Mouse (Mus musculus) megakaryocyte-erythroid progenitor cell, adult 5-6 weeks (primary cell): ENCODE data around the gene Ddx52. TPM values are rescaled to one million over a fixed set of nuclear protein-coding genes. Genes with fewer than 3 reads are reported as not detected.

ENCODE experiments used
- ATAC-seq: replicated peaks from 2 replicates; pipeline ENCODE4 v1.8.0; 2016; ENCODE audit warnings: mild to moderate bottlenecking, inconsistent platforms; ENCODE audit not compliant: severe bottlenecking, poor library complexity, low FRiP score, low TSS enrichment
- total RNA-seq, 2 experiments: library from RNA; stranded (forward) in 1 of 2; stranded (reverse) in 1 of 2; fragments of 200-1000, 215-1000 nt in 1 of 2; fragments of >200 nt in 1 of 2; fragmentation: Nextera tagmentation in 1 of 2; gene quantifications; 2 replicates each; pipeline ENCODE4 v1.2.3; 2014 to 2017

The Ddx52 gene
- total RNA-seq, 2 experiments from 2014 or later = 29.1 to 58.8 TPM

DNA sequence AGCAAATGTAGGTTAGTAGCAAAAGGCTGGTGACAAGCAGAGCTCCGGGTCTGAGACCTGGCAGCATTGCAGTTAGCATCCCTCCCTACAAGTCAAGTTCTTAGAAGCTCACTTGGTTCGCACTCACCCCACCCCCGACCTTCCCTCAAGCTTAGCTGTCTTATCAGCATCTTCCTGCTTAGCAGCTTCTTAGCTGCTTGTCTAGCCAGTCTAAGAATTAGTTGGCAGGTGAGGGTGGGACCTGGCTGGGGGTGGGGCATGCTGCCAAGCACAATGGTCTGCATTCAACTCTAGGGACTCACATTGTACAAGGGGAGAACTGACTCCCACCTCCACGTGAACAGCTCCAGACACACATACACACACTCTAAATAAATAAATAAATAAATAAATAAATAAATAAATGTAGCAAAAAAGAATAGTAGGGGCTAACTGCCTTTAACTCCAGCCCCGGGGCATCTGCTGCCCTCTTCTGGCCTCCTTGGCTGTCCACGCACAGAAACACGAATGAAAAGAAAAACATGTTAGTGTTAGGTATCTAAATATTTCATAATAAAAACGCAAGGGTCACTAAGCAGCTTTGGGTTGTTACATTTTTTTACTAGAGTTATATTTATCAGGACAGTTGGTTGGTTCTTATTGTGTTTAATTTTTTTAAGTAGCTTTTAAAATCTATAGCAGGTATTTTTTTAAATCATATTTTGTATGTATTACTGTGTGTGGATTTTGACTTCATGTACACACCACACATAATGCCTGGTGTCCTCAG, 25.8 kb downstream of the Ddx52 start:
- peak; percentile 69 for ATAC-seq

DNA sequence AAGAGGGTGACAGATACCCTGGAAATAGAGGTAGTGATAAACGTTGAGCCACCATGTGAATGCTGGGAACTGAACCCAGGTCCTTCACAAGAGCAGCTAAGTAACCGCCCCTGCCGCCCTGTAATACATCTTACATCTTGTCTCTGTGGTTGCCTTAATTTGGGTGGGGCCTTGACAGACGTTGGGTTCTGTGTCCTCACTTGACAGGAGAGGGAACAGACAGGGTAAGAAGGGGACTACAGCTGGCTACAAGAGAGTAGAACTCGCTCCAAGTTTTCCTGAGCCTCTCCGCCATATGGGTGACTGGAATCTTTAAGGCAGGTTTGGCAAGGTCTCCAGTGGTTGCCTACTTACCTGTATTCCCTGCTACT, 26.3 kb downstream of the Ddx52 start:
- 0 out of 2 replicates have a peak, but pooled peaks have one; percentile 39 for ATAC-seq

DNA sequence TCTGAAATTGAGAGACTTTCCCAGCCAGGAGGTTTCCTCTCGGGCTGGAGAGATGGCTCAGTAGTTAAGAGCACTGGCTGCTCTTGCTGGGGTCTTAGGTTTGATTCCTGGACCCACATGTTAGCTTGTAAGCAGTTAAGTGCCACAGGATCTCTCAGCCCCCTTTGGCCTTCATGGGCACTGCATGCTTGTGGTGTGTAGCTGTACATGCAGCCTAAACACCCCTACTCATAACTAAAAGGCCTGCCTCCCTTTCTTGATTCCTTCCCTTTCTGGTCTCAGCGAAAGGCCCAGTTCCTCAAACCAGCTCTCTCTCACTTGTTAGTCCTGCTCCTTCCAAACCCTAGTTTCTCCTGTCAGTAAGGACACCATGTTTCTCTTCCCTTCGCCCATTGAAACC, 27.2 kb downstream of the Ddx52 start:
- no peak for ATAC-seq

GRCm38 (mm10) chr11:83974561-83975346, 32.9 kb downstream of the Ddx52 start:
- no peak for ATAC-seq

GRCm38 (mm10) chr11:83975488-83975887, 33.6 kb downstream of the Ddx52 start:
- peak; percentile 81 for ATAC-seq

- no peak for ATAC-seq
Observed at GRCm38 (mm10) chr11:83976236-83976977, 34.5 kb downstream of the Ddx52 start.

DNA sequence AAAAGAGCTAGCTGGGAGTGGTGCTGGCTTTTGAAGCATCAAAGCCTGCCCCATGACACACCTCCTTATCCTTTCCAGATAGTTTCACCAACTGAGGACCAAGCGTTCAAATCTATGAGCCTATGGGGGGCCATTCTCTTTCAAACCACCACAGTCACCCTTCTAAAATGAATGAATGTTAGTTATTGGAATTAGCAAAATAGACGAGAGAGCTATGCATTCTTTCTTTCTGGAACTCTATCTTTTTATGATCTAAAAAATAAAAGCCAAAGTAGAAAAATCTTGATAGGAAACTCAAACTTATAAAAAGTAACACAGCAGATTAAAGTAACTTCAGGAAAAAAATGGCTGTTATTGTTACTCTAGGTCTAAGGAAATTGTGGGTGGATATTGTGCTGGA, 35.9 kb downstream of the Ddx52 start:
- no peak for ATAC-seq

GRCm38 (mm10) chr11:83979992-83980391, 38.1 kb downstream of the Ddx52 start:
- no peak for ATAC-seq

GRCm38 (mm10) chr11:83981338-83981737, 39.5 kb downstream of the Ddx52 start:
- no peak for ATAC-seq

DNA sequence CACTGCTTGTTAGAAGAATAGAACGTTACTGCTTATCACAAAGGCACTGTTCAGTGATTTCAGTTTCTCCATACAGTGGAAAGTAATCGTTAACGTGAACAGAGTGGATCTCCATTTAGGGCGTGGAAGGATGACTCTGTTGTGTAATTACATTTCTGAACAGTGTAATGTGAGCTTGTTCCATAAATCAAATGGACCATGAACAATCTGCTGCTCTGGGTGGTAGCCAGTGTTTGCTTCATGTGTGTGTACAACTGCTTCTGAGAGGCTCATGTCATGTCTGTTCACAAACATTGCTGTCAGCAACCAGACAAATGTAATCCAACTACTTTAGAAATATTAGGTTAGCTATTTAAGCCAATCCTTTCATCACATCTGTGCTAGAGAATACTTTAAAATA, 49.8 kb downstream of the Ddx52 start:
- 0 out of 2 replicates have a peak, but pooled peaks have one; percentile 52 for ATAC-seq

DNA sequence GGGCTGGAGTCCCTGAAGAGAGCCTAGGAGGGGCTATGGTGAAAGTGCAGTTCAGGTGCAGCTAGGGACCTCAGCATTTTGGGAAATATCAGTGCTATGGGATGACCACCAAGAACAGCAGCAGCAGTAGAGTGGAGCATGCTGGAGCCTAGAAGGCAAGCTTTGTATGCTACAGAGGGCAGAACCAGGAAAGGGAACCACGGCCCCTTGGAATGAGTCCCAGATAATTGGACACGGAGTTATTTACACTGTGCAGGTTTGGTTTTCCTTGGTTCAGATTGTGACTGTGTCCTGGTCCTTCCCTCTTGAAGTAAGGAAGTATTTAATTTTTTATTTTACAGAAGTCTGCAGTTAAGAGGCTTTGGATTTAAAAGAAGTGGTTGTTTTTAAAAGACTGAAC, 51.6 kb downstream of the Ddx52 start:
- no peak for ATAC-seq

- ATAC-seq = no peak
Observed at GRCm38 (mm10) chr11:83994481-83994880, 52.6 kb downstream of the Ddx52 start.

DNA sequence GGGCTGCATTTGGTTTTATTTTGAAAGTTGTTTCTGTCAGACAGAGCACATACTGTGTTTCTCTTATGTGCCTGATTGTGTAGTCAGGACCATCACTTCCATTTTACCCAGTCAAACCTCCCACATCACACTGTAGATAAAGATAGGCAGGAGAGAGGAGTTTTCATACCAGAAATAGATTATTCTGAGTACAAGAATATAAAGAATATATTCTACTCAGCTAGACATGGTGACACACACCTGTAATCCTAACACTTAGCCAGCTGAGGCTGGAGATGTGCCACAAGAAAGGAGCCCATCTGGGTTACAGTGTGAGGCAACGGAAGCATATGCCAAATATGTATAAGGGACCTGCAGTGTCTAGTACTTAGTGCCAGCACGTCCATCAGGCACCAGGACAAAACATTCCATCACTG, 53.7 kb downstream of the Ddx52 start:
- no peak for ATAC-seq

GRCm38 (mm10) chr11:83997171-83997868, 55.5 kb downstream of the Ddx52 start:
- ATAC-seq = no peak

- no peak for ATAC-seq
Observed at GRCm38 (mm10) chr11:83998993-83999392, 57.1 kb downstream of the Ddx52 start.

- no peak for ATAC-seq
Observed at GRCm38 (mm10) chr11:83999411-83999915, 57.6 kb downstream of the Ddx52 start.

DNA sequence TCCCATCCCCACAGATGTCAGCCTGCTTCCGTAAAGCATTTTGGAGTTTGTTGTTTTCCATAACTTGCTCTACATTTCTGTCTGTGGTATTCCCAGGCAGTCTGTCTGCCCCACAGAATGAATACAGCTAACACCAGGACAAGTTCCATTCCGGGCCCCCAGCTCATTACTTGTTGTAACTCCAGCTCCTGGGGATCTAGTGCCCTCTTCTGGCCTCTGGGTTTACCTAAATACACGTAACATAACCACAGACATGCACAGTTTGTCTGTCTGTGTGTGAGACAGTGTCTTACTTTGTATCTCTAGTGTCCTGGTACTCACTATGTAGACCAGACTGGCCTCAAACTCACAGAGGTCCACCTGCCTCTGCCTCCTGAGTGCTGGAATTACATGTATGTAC, 59.4 kb downstream of the Ddx52 start:
- no peak for ATAC-seq

- no peak for ATAC-seq
Observed at GRCm38 (mm10) chr11:84003986-84004385, 62.1 kb downstream of the Ddx52 start.

GRCm38 (mm10) chr11:84009001-84009400, 67.1 kb downstream of the Ddx52 start:
- no peak for ATAC-seq
